Mouse (Mus musculus) adrenal gland, postnatal 25 days (tissue): ENCODE results near the gene Kctd7. TPM values are rescaled to one million over a fixed set of nuclear protein-coding genes. Genes with fewer than 3 reads are reported as not detected.

Experiments
- DNase-seq: peaks from one replicate; pipeline ENCODE4 v3.0.0; 2021; ENCODE audit warnings: mixed read lengths
- total RNA-seq: library from RNA; stranded (reverse); gene quantifications from 2 replicates; pipeline ENCODE4 v1.2.3, GENCODE M21; 2021

Kctd7 gene
- total RNA-seq, 1 experiment from 2014 or later = 21.6 TPM

- DNase-seq = no peak
These were observed 47.2 kb downstream of the Kctd7 start for GRCm38 (mm10) chr5:130191865-130192264.

- no peak for DNase-seq
These were observed 47.8 kb downstream of the Kctd7 start for GRCm38 (mm10) chr5:130192356-130192944.

- DNase-seq = no peak
These were observed 49.1 kb downstream of the Kctd7 start for GRCm38 (mm10) chr5:130193760-130194159.

- no peak for DNase-seq
These were observed 51.6 kb downstream of the Kctd7 start for GRCm38 (mm10) chr5:130196307-130196706.

- no peak for DNase-seq
These were observed 52.8 kb downstream of the Kctd7 start for GRCm38 (mm10) chr5:130197454-130197853.

- no peak for DNase-seq
These were observed 53.3 kb downstream of the Kctd7 start for GRCm38 (mm10) chr5:130197981-130198380.

- no peak for DNase-seq
These were observed 55.8 kb downstream of the Kctd7 start for GRCm38 (mm10) chr5:130200233-130201029.

GRCm38 (mm10) chr5:130203948-130204347, 59.3 kb downstream of the Kctd7 start:
- DNase-seq = no peak

GRCm38 (mm10) chr5:130204560-130204959, 59.9 kb downstream of the Kctd7 start:
- DNase-seq = no peak

Other genes with a start within 250 kb of the Kctd7 start
- gene Zbed5, start 249.1 kb upstream of the Kctd7 start, total RNA-seq = 1.8 and 2.1 TPM in 2 replicates
- 3.1 and 3.2 TPM in 2 replicates for gene Phkg1, start 246.3 kb upstream of the Kctd7 start, total RNA-seq
- 1.9 and 6.0 TPM in 2 replicates for gene Nupr1l, start 236.3 kb upstream of the Kctd7 start, total RNA-seq
- gene Vkorc1l1, start 202.9 kb upstream of the Kctd7 start, total RNA-seq = 27.7 and 30.8 TPM in 2 replicates
- 55.0 and 62.3 TPM in 2 replicates for gene Gusb, start 141.8 kb upstream of the Kctd7 start, total RNA-seq
- gene Asl, start 115.6 kb upstream of the Kctd7 start, total RNA-seq = 116 and 167 TPM in 2 replicates
- gene Crcp, start 115.6 kb upstream of the Kctd7 start, total RNA-seq = 43.9 and 48.0 TPM in 2 replicates
- 48.5 and 55.1 TPM in 2 replicates for gene Tpst1, start 71.5 kb upstream of the Kctd7 start, total RNA-seq
- 37.2 and 47.9 TPM in 2 replicates for gene Rabgef1, start 26.9 kb downstream of the Kctd7 start, total RNA-seq
- 42.0 and 53.0 TPM in 2 replicates for gene Tmem248, start 72.2 kb downstream of the Kctd7 start, total RNA-seq
- gene Sbds, start 110.7 kb downstream of the Kctd7 start, total RNA-seq = 104 and 110 TPM in 2 replicates
- 32.0 and 34.1 TPM in 2 replicates for gene Tyw1, start 110.8 kb downstream of the Kctd7 start, total RNA-seq
- gene Caln1, start 224.6 kb downstream of the Kctd7 start, total RNA-seq = 49.2 and 56.7 TPM in 2 replicates
- not detected in 2 replicates for gene A330070K13Rik, start 239.8 kb downstream of the Kctd7 start, total RNA-seq